Mouse (Mus musculus) hindbrain, embryonic 10.5 days (tissue): ENCODE results near the gene Poll. TPM values are rescaled to one million over a fixed set of nuclear protein-coding genes. Genes with fewer than 3 reads are reported as not detected.
A peak's percentile ranks its signal among the peaks of the same experiment; 100 is the strongest.

Experiments used
- DNase-seq: peaks from one replicate; pipeline ENCODE4 v3.0.0-alpha.2; 2017; ENCODE audit warnings: low spot score
- H3K27ac ChIP-seq: fragments of 300-500 bp; sonication (generic); 2 replicates; pipeline ENCODE4 v1.5.1; 2016; ENCODE audit warnings: mild to moderate bottlenecking, moderate library complexity
- H3K27me3 ChIP-seq: fragments of 300-500 bp; sonication (generic); 2 replicates; pipeline ENCODE4 v1.6.1; 2016; ENCODE audit warnings: mild to moderate bottlenecking; ENCODE audit not compliant: poor library complexity, insufficient read depth, severe bottlenecking
- H3K36me3 ChIP-seq: fragments of 300-500 bp; sonication (generic); 2 replicates; pipeline ENCODE4 v1.6.1; 2016; ENCODE audit warnings: mild to moderate bottlenecking, moderate library complexity
- H3K4me1 ChIP-seq: fragments of 300-500 bp; sonication (generic); replicated peaks from 2 replicates; pipeline ENCODE4 v1.6.1; 2016; ENCODE audit warnings: mild to moderate bottlenecking
- H3K4me3 ChIP-seq: fragments of 300-500 bp; sonication (generic); 2 replicates; pipeline ENCODE4 v1.5.1; 2016; ENCODE audit warnings: mild to moderate bottlenecking, moderate library complexity
- H3K9me3 ChIP-seq: fragments of 300-500 bp; sonication (generic); 2 replicates; pipeline ENCODE4 v1.6.1; 2016; ENCODE audit warnings: mild to moderate bottlenecking, moderate library complexity
- WGBS: fragments of 180-500 bp; shearing (Covaris S2); methylation state at CpG from one replicate; pipeline ENCODE4 v1.1.7; 2016; 5-methylcytosine and 5-hydroxymethylcytosine counted together
- polyA plus RNA-seq: library from polyadenylated mRNA; unstranded; fragments of >200 nt; fragmentation: Nextera tagmentation; extraction: Ambion mirVana; gene quantifications from 2 replicates; pipeline ENCODE4 v1.2.1, GENCODE M21; 2016

The Poll gene
- polyA plus RNA-seq, result 21.5 and 21.6 TPM in 2 replicates

DNA sequence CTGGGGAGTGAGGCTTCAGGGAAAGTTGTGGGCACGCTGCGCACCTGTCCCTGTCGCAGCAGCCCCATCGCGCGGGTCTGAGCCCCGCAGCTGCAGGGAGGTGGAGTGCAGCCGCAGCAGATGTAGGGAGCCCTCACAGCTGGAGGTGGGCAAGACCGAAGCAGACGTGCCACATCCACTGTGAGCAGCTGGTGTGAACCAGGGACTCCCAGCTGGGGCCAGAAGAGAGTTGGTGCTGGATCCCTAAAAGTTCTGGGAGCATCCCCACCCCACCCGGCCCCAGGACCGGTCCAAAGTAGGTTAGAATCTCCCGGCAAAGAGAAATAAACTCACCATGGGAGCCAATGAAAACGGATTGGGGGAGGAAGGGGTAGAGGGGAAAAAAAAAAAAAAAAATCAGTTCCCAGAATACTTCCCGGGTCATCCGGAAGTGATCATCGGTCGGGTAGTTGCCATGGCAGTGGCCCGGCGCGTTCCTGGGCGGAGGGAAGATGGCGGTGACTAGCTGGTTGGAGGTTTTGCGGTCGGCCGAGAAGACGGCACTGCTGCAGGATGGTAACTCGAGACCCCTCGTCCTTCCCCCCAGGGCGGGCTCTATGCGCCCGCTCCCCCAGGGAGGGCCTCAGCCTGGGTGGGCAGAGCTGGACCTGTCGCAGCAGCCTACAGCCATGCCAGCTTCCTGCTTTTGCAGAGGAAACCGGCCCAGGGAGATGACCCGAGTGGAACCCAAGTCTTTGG lies at the start of gene Poll, which contains the start of gene Gm17018:
Poll (minus strand) TSS at position 379 of the 738 bp plus-strand sequence.
Gm17018 (plus strand) TSS at position 463 of the 738 bp plus-strand sequence.
- H3K27ac ChIP-seq, result peak within 1 kb of the TSS; percentile 94
- under 1% methylated on average over 35 of the region's 35 CpGs for WGBS
- DNase-seq, result peak; percentile 88
- peaks cover 30% of the 10 kb centered on the region for H3K36me3 ChIP-seq
- H3K27me3 ChIP-seq, result peaks cover 23% of the 10 kb centered on the region
- H3K4me3 ChIP-seq, result peak within 1 kb of the TSS; percentile 79
- peaks cover 25% of the 10 kb centered on the region for H3K4me1 ChIP-seq
- no peaks in the 10 kb centered on the region for H3K9me3 ChIP-seq

DNA sequence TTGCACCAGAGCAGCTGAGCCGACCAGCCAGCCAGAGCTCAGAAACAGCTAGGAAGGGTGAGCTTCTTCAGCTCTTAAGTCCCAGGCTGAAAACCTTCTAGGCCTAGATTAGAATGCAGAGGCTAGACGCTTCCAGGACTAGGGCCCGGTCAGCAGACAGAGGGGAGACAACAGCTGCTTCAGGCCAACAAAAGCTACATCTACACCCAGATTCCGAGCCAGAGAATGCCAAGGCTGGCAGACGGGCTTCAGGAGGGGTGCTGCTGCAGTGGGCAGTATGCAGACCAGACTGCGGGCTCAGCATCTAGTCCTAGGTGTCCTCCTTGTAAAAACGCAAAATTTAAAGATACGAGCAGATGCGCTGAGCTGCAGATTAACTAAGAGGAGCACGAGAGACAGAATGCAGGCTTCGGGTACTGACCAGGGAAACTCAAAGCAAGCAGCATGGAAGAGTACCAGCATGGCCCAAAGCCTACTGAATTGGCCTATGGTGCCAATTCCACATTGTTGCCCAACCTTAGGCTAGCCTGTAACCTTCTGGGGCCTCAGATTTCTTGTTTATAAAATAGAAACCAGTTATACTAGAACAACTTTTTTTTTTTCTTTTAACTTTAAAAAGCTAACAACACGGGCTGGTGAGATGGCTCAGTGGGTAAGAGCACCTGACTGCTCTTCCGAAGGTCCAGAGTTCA lies 48.5 kb upstream of the Poll start:
- no peaks in the 10 kb centered on the region for H3K9me3 ChIP-seq
- peaks cover 95% of the 10 kb centered on the region for H3K27me3 ChIP-seq
- no peak overlapping the region for H3K27ac ChIP-seq
- no peaks in the 10 kb centered on the region for H3K36me3 ChIP-seq
- H3K4me3 ChIP-seq, result no peak overlapping the region
- no peak for DNase-seq
- WGBS, result 87% methylated on average over 13 of the region's 13 CpGs
- H3K4me1 ChIP-seq, result peaks cover 40% of the 10 kb centered on the region

DNA sequence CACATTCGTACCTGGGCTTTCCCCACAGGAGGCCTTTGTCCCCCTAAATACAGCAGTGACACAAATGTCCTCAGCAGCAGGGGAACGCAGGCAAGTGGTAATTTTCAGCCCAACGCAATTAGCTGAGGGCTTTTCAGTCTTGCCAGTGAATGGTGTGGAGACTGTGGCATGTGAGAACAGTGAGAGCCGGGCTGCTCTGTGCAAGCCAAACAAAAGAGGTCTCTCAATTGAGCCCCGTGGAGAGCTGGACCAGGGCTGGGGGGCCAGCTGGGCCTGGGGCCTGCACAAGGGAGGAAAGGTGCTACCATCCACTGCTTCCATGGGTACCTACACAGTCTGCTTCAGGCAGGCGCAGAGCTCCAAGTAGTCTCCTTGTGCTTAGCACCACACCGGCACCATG lies 47.1 kb upstream of the Poll start:
- Histone ChIP-seq H3K4me3 (no peak overlapping the region), H3K4me1 (peaks cover 34% of the 10 kb centered on the region), H3K27ac (peak overlapping the region; percentile 64), H3K9me3 (no peaks in the 10 kb centered on the region), H3K27me3 (peaks cover 95% of the 10 kb centered on the region), H3K36me3 (no peaks in the 10 kb centered on the region)
- no peak for DNase-seq
- WGBS, result 22% methylated on average over 7 of the region's 7 CpGs

- 75% methylated on average over 4 of the region's 4 CpGs for WGBS
- peaks cover 28% of the 10 kb centered on the region for H3K4me1 ChIP-seq
- no peak overlapping the region for H3K27ac ChIP-seq
- H3K4me3 ChIP-seq, result no peak overlapping the region
- H3K27me3 ChIP-seq, result peaks cover 95% of the 10 kb centered on the region
- no peak for DNase-seq
- no peaks in the 10 kb centered on the region for H3K9me3 ChIP-seq
- H3K36me3 ChIP-seq, result peaks cover 5% of the 10 kb centered on the region; the same call in 1 of the 2 replicates
These were observed 46.4 kb upstream of the Poll start for GRCm38 (mm10) chr19:45606701-45607100.

DNA sequence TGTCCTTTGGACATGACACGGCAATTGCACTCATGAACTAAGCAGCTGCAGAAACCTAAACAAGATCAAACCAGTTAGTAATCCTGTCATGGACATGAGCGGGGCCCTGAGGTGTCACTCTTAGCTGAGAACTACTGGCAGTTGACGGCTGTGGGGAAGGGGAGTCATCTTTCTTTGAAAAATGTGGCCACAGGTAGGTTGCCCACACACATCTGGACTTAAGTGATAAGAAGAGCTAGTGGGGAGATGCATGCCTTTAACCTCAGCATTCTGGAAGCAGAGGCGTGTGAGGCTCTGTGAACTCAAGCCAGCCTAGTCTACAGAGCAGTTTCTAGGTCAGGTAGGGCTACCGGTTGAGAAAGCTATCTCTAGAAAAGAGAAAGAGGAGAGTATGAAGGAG lies 42.3 kb upstream of the Poll start:
- Histone ChIP-seq H3K4me3 (no peak overlapping the region), H3K36me3 (peaks cover 5% of the 10 kb centered on the region; the same call in 1 of the 2 replicates), H3K4me1 (peaks cover 13% of the 10 kb centered on the region), H3K27ac (no peak overlapping the region), H3K9me3 (no peaks in the 10 kb centered on the region), H3K27me3 (peaks cover 100% of the 10 kb centered on the region)
- WGBS, result 94% methylated on average over 5 of the region's 5 CpGs
- DNase-seq, result no peak

DNA sequence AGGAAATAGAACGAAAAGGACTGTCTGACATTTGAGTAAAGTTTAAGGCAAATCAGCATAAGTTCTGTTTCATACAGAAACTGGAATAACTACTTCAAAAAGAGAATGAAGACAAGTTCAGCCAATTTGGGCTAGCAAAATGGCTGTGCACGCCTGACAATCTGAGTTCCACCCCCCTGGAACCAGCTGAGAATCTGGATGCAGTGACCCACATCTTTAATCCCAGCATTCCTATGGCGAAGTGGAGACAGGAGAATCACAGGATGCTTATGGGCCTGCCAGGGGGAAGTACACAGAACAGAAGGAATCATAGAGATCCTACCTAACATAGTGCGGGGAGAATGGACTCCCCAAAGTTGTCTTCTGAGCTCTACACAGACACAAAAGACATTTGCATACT lies 36.8 kb upstream of the Poll start:
- no peak overlapping the region for H3K4me3 ChIP-seq
- DNase-seq, result no peak
- peaks cover 96% of the 10 kb centered on the region for H3K27me3 ChIP-seq
- 77% methylated on average over 4 of the region's 4 CpGs for WGBS
- peaks cover 3% of the 10 kb centered on the region; the same call in 1 of the 2 replicates for H3K36me3 ChIP-seq
- H3K9me3 ChIP-seq, result no peaks in the 10 kb centered on the region
- H3K4me1 ChIP-seq, result peaks cover 23% of the 10 kb centered on the region
- no peak overlapping the region for H3K27ac ChIP-seq

DNA sequence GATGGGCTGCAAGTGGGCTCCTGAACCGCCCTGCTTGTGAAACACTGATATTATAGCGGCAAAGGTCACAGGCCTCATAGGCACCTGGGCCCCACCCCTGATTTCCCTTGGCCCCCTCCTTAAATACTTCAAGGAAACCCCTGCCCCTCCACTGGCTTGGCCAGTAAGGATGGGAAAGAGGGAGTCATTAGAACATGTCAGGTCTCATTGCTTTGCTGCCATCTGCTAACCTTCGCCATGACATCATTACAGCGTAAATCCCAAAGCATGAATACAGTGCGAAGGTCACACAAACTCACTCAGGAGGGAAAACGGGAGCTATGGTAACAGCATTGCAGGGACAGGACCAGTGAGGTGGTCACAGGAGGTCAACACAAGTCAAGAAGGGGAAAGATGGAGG lies 36.1 kb upstream of the Poll start:
- WGBS, result 68% methylated on average over 6 of the region's 6 CpGs
- peak; percentile 38 for DNase-seq
- no peaks in the 10 kb centered on the region for H3K36me3 ChIP-seq
- no peak overlapping the region for H3K4me3 ChIP-seq
- no peak overlapping the region for H3K27ac ChIP-seq
- H3K27me3 ChIP-seq, result peaks cover 96% of the 10 kb centered on the region
- no peaks in the 10 kb centered on the region for H3K9me3 ChIP-seq
- H3K4me1 ChIP-seq, result peaks cover 23% of the 10 kb centered on the region

DNA sequence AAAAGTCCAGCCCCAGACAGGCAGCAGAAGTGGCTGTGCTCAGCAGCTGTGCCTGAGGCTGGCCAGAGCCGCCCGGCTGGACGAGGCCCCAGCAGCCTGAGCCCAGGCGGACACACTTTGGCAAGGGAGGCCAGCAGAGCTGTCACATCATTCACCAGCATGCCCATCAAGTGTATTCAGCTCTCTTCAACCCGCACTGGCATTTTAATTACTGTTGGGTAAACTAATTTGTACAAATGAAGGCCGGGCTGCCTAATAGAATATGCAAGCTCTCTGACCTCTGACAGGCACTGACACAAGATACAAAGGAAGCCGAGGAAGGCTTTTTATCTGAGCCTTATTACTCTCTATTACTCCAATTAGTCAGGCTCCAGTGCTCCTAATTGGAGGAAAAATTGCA lies 35.7 kb upstream of the Poll start:
- Histone ChIP-seq H3K4me3 (no peak overlapping the region), H3K4me1 (peaks cover 23% of the 10 kb centered on the region), H3K27ac (no peak overlapping the region), H3K9me3 (no peaks in the 10 kb centered on the region), H3K36me3 (no peaks in the 10 kb centered on the region), H3K27me3 (peaks cover 95% of the 10 kb centered on the region)
- peak; percentile 49 for DNase-seq
- 25% methylated on average over 7 of the region's 7 CpGs for WGBS

- Histone ChIP-seq H3K4me3 (no peak overlapping the region), H3K4me1 (peaks cover 23% of the 10 kb centered on the region), H3K9me3 (no peaks in the 10 kb centered on the region), H3K36me3 (no peaks in the 10 kb centered on the region), H3K27ac (no peak overlapping the region), H3K27me3 (peaks cover 89% of the 10 kb centered on the region)
- no peak for DNase-seq
- 93% methylated on average over 6 of the region's 6 CpGs for WGBS
These were observed 35.1 kb upstream of the Poll start for GRCm38 (mm10) chr19:45595481-45595880.

DNA sequence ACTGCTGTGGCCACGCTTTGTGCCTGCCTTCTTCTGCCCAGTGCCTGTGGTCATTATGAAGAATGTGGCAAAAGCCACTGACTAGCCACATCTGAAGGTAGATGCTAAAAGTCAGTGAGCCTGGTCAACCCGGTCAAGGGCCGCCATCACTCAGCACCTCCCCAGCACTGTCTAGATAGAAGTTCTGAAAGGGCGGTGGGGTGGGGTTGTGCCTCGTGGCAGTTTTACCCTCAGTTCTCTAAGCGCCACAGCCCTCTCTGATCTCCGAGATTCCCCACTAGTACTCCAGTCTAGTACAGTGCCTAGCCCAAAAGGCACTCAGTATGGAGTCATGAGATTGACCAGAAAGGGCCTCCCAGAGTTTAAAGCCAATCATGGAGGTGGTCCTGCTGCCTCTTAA lies 33.7 kb upstream of the Poll start:
- no peak for DNase-seq
- Histone ChIP-seq H3K4me3 (no peak overlapping the region), H3K27me3 (peaks cover 83% of the 10 kb centered on the region), H3K27ac (no peak overlapping the region), H3K9me3 (no peaks in the 10 kb centered on the region), H3K36me3 (no peaks in the 10 kb centered on the region), H3K4me1 (peaks cover 23% of the 10 kb centered on the region)
- WGBS, result 92% methylated on average over 7 of the region's 7 CpGs

DNA sequence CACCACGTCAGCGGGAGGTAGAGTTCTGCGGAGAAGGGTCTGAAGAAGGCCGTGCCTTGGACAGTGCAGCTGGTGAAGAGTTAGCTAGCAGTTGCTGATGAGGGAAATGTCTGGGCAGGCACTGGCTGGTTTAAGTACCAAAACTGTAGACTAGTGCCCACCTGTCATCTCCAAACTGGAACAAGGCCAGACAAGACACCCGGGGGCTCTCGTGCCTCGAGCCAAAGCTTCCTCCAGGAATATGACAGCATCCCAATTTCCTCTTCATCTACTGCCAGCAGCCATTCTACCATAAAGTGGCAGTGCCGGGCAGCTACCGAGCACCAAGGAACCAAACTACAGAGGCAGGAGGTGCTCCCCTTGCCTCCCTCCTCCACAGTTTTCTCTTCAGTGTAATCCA lies 32.6 kb upstream of the Poll start:
- no peak for DNase-seq
- Histone ChIP-seq H3K27ac (no peak overlapping the region), H3K4me3 (no peak overlapping the region), H3K4me1 (peaks cover 23% of the 10 kb centered on the region), H3K36me3 (no peaks in the 10 kb centered on the region), H3K9me3 (no peaks in the 10 kb centered on the region), H3K27me3 (peaks cover 81% of the 10 kb centered on the region)
- WGBS, result 92% methylated on average over 9 of the region's 9 CpGs

- DNase-seq, result no peak
- H3K27me3 ChIP-seq, result peaks cover 81% of the 10 kb centered on the region
- H3K4me3 ChIP-seq, result no peak overlapping the region
- peaks cover 23% of the 10 kb centered on the region for H3K4me1 ChIP-seq
- H3K27ac ChIP-seq, result no peak overlapping the region
- no peaks in the 10 kb centered on the region for H3K36me3 ChIP-seq
- H3K9me3 ChIP-seq, result no peaks in the 10 kb centered on the region
- WGBS, result 88% methylated on average over 7 of the region's 7 CpGs
These were observed 31.4 kb upstream of the Poll start for GRCm38 (mm10) chr19:45591704-45592103.

GRCm38 (mm10) chr19:45589761-45590160 lies 29.4 kb upstream of the Poll start:
- Histone ChIP-seq H3K36me3 (no peaks in the 10 kb centered on the region), H3K4me1 (peaks cover 17% of the 10 kb centered on the region), H3K27ac (no peak overlapping the region), H3K9me3 (no peaks in the 10 kb centered on the region), H3K4me3 (no peak overlapping the region), H3K27me3 (peaks cover 86% of the 10 kb centered on the region)
- no peak for DNase-seq
- 94% methylated on average over 6 of the region's 6 CpGs for WGBS
